Mouse (Mus musculus): ENCODE measurements around the gene Arhgap24. TPM values are rescaled to one million over a fixed set of nuclear protein-coding genes. Genes with fewer than 3 reads are reported as not detected.

Arhgap24 gene
- total and polyA plus RNA-seq, 3 experiments, result 34.7 to 51.6 (median 47.9) TPM

DNA sequence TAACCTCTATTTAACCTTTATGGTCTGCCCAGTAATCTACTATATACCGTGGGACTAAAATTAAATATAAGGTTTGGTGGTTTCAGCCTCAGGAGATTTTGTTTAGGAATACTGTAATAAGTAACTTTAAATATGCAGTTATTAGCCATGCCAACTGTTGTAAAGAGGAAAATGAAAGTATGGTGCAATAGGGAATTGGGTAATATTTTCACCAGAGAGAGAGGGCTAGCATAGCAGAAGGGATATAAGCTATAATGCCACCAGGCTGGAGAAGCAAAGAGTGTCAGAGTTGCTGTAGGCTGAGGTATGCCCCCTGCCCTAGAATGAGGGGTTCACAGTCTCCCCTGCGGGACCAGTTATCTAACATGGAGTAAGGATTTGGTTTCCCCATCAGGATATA lies 90.3 kb downstream of the Arhgap24 start:
- no peak overlapping the region for H3K27ac ChIP-seq (ENCODE audit: insufficient read depth, low read depth)
- in situ Hi-C loops (cut with MboI; ENCODE audit: low pct_ligation_motif_present, low pct_unique_long_range_greater_than_20kb, low sequenced_read_pairs) (no loop called here), dilution Hi-C loops (cut with MboI; ENCODE audit: extremely low pct_ligation_motif_present, extremely low pct_unique_long_range_greater_than_20kb, low sequenced_read_pairs) (no loop called here)
- no peak overlapping the region for H3K4me3 ChIP-seq (replicated peaks in 1 of 3; ENCODE audit: low read depth in 2 of 3, low read length in 2 of 3, poor library complexity in 1 of 3)
- H3K36me3 ChIP-seq (replicated peaks in 1 of 2; ENCODE audit: control insufficient read depth in 1 of 2, insufficient read depth in 1 of 2, low read length in 1 of 2), result peaks cover 6 to 73% of the 10 kb centered on the region in 2 experiments
- H3K9me3 ChIP-seq (replicated peaks; ENCODE audit: low read length), result no peaks in the 10 kb centered on the region
- no peak for TF ChIP-seq ELF1 (IDR thresholded peaks at IDR 0.05; ENCODE audit: low read depth, low read length)
- TF ChIP-seq IRF4 (IDR thresholded peaks at IDR 0.05; ENCODE audit: low read depth, low read length), result no peak
- TF ChIP-seq TCF12 (IDR thresholded peaks at IDR 0.05; ENCODE audit: low read depth, low read length), result no peak
- no peak for TF ChIP-seq USF2 (conservative IDR thresholded peaks at IDR 0.05; ENCODE audit: low read depth, low read length)
- no peak for TF ChIP-seq MAX (IDR thresholded peaks at IDR 0.05; ENCODE audit: low read length)
- no peak for TF ChIP-seq MYC (IDR thresholded peaks at IDR 0.05; ENCODE audit: low read depth, low read length)
- no peak overlapping the region for H3K4me2 ChIP-seq (ENCODE audit: insufficient read depth, low read depth, poor library complexity, severe bottlenecking)
- DNase-seq (ENCODE audit: extremely low read depth), result no peak
- H3K4me1 ChIP-seq (ENCODE audit: control insufficient read depth in 1 of 2, insufficient read depth in 2 of 2), result peaks cover 0 to 67% of the 10 kb centered on the region in 2 experiments; a peak in 2 of 4 replicates
- no peak overlapping the region for H3K9ac ChIP-seq (ENCODE audit: insufficient read depth, low read depth)
- H3K27me3 ChIP-seq (replicated peaks), result no peaks in the 10 kb centered on the region
- 0 out of 2 replicates have a peak, but pooled peaks cover 5% of the 10 kb centered on the region for H3K79me2 ChIP-seq (replicated peaks; ENCODE audit: control insufficient read depth, extremely low read depth, insufficient read depth, poor library complexity, severe bottlenecking)

DNA sequence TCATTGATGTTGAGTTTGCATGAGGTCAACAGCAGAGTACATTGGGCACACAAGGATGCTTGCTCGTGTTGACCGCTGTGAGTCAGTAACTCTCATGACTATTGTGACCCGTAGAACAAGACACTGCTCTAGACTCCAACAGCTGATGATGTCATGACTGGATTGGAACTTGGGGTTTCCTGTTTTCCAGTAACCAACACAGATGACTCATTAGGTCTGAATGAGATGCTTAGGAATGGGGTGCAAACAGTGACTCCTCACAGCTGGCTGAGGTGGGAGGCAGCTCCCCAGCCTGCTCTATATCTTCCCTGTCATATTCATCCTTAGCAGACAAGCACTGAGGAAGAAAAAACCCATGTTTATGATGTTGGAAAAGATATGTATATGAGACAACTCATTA lies 95.6 kb downstream of the Arhgap24 start:
- in situ Hi-C loops (cut with MboI; ENCODE audit: low pct_ligation_motif_present, low pct_unique_long_range_greater_than_20kb, low sequenced_read_pairs) (no loop called here), dilution Hi-C loops (cut with MboI; ENCODE audit: extremely low pct_ligation_motif_present, extremely low pct_unique_long_range_greater_than_20kb, low sequenced_read_pairs) (no loop called here)
- TF ChIP-seq RCOR1 (conservative IDR thresholded peaks at IDR 0.05; ENCODE audit: low read depth, low read length), result no peak
- no peak for TF ChIP-seq MYC (IDR thresholded peaks at IDR 0.05; ENCODE audit: low read depth, low read length)
- no peak for TF ChIP-seq POLR2AphosphoS2 (IDR thresholded peaks at IDR 0.05; ENCODE audit: low read depth, low read length)
- TF ChIP-seq POLR2A (IDR thresholded peaks at IDR 0.05; ENCODE audit: low read depth, low read length), result no peak
- no peak for TF ChIP-seq KAT2A (IDR thresholded peaks at IDR 0.05; ENCODE audit: insufficient replicate concordance, low read length)
- no peak for TF ChIP-seq ZKSCAN1 (IDR thresholded peaks at IDR 0.05; ENCODE audit: borderline replicate concordance, low read depth, low read length)
- TF ChIP-seq NRF1 (IDR thresholded peaks at IDR 0.05; ENCODE audit: low read depth, low read length), result no peak
- TF ChIP-seq SIN3A (IDR thresholded peaks at IDR 0.05; ENCODE audit: low read length), result no peak
- no peak for TF ChIP-seq NELFE (IDR thresholded peaks at IDR 0.05; ENCODE audit: low read depth, low read length)
- no peak overlapping the region for H3K9ac ChIP-seq (ENCODE audit: insufficient read depth, low read depth)
- H3K79me2 ChIP-seq (replicated peaks; ENCODE audit: control insufficient read depth, extremely low read depth, insufficient read depth, poor library complexity, severe bottlenecking), result 0 out of 2 replicates have a peak, but pooled peaks cover 4% of the 10 kb centered on the region
- no peak overlapping the region for H3K4me2 ChIP-seq (ENCODE audit: insufficient read depth, low read depth, poor library complexity, severe bottlenecking)
- H3K27ac ChIP-seq (ENCODE audit: insufficient read depth, low read depth), result no peak overlapping the region
- peaks cover 0 to 38% of the 10 kb centered on the region in 2 experiments; a peak in 2 of 4 replicates for H3K4me1 ChIP-seq (ENCODE audit: control insufficient read depth in 1 of 2, insufficient read depth in 2 of 2)
- no peak for DNase-seq (ENCODE audit: extremely low read depth)
- H3K9me3 ChIP-seq (replicated peaks; ENCODE audit: low read length), result no peaks in the 10 kb centered on the region
- no peak overlapping the region for H3K4me3 ChIP-seq (replicated peaks in 1 of 3; ENCODE audit: low read depth in 2 of 3, low read length in 2 of 3, poor library complexity in 1 of 3)
- H3K36me3 ChIP-seq (replicated peaks in 1 of 2; ENCODE audit: control insufficient read depth in 1 of 2, insufficient read depth in 1 of 2, low read length in 1 of 2), result peaks cover 10 to 85% of the 10 kb centered on the region in 2 experiments
- no peaks in the 10 kb centered on the region for H3K27me3 ChIP-seq (replicated peaks)

DNA sequence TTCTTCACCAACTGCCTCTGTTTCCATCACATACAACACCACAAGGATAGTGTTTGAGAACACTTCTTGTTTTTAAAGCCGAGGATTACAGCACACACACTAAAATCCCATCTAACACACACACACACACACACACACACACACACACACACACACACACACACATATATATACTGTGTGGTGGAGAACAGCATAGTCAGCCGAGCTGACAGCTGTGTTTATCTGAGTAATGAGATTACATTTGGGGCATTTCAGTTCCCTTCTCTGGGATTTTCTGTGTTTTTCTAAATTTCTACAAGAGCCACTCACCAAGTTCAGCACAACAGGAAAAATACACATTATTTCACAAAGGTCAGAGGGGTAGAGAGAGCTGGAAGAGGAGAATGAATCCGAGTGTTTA lies 96.5 kb downstream of the Arhgap24 start:
- DNase-seq (ENCODE audit: extremely low read depth), result no peak
- Histone ChIP-seq H3K4me3 (replicated peaks in 1 of 3; ENCODE audit: low read depth in 2 of 3, low read length in 2 of 3, poor library complexity in 1 of 3) (no peak overlapping the region), H3K27ac (ENCODE audit: insufficient read depth, low read depth) (no peak overlapping the region), H3K9ac (ENCODE audit: insufficient read depth, low read depth) (no peak overlapping the region), H3K9me3 (replicated peaks; ENCODE audit: low read length) (no peaks in the 10 kb centered on the region), H3K4me1 (ENCODE audit: control insufficient read depth in 1 of 2, insufficient read depth in 2 of 2) (peaks cover 0 to 35% of the 10 kb centered on the region in 2 experiments; a peak in 2 of 4 replicates), H3K4me2 (ENCODE audit: insufficient read depth, low read depth, poor library complexity, severe bottlenecking) (no peak overlapping the region), H3K27me3 (replicated peaks) (no peaks in the 10 kb centered on the region), H3K36me3 (replicated peaks in 1 of 2; ENCODE audit: control insufficient read depth in 1 of 2, insufficient read depth in 1 of 2, low read length in 1 of 2) (peaks cover 10 to 85% of the 10 kb centered on the region in 2 experiments), H3K79me2 (replicated peaks; ENCODE audit: control insufficient read depth, extremely low read depth, insufficient read depth, poor library complexity, severe bottlenecking) (0 out of 2 replicates have a peak, but pooled peaks cover 4% of the 10 kb centered on the region)
- dilution Hi-C loops (cut with MboI; ENCODE audit: extremely low pct_ligation_motif_present, extremely low pct_unique_long_range_greater_than_20kb, low sequenced_read_pairs), result no loop called here
- TF ChIP-seq HCFC1 (IDR thresholded peaks at IDR 0.05; ENCODE audit: low read depth, low read length) (no peak), MAX (IDR thresholded peaks at IDR 0.05; ENCODE audit: low read length) (no peak), MAFK (IDR thresholded peaks at IDR 0.05; ENCODE audit: insufficient replicate concordance, low read length) (no peak), MYC (IDR thresholded peaks at IDR 0.05; ENCODE audit: low read depth, low read length) (no peak), ZMIZ1 (IDR thresholded peaks at IDR 0.05; ENCODE audit: low read depth, low read length) (no peak), MAZ (IDR thresholded peaks at IDR 0.05; ENCODE audit: low read depth, low read length) (no peak), UBTF (IDR thresholded peaks at IDR 0.05; ENCODE audit: low read depth, low read length) (no peak), JUN (IDR thresholded peaks at IDR 0.05; ENCODE audit: insufficient read depth, low read depth, low read length) (no peak), MEF2A (IDR thresholded peaks at IDR 0.05; ENCODE audit: borderline replicate concordance, low read depth, low read length) (no peak), SIN3A (IDR thresholded peaks at IDR 0.05; ENCODE audit: low read length) (no peak), GABPA (IDR thresholded peaks at IDR 0.05; ENCODE audit: insufficient replicate concordance, low read depth, low read length) (no peak), RCOR1 (conservative IDR thresholded peaks at IDR 0.05; ENCODE audit: low read depth, low read length) (no peak), CHD2 (IDR thresholded peaks at IDR 0.05; ENCODE audit: low read length) (no peak)
- in situ Hi-C loops (cut with MboI; ENCODE audit: low pct_ligation_motif_present, low pct_unique_long_range_greater_than_20kb, low sequenced_read_pairs), result no loop called here
